Mouse (Mus musculus) lung, embryonic 14.5 days (tissue): ENCODE data around the gene B4galt1. TPM values are rescaled to one million over a fixed set of nuclear protein-coding genes. Genes with fewer than 3 reads are reported as not detected.

Experiments used
- ATAC-seq: fragments of 200-750 bp; cut with Nextera tagmentation; 2 replicates; pipeline ENCODE4 v1.8.0; 2017; ENCODE audit warnings: mild to moderate bottlenecking, moderate TSS enrichment, moderate library complexity; ENCODE audit not compliant: insufficient read depth
- DNase-seq: peaks from one replicate; pipeline ENCODE4 v3.0.0-alpha.2; 2015
- H3K27ac ChIP-seq: fragments of 300-500 bp; sonication (generic); 2 replicates; pipeline ENCODE4 v1.5.1; 2014; ENCODE audit warnings: low read depth, mild to moderate bottlenecking, moderate library complexity
- H3K27me3 ChIP-seq: fragments of 300-500 bp; sonication (generic); 2 replicates; pipeline ENCODE4 v1.6.1; 2014; ENCODE audit warnings: low read length, control low read depth; ENCODE audit not compliant: insufficient read depth
- H3K36me3 ChIP-seq: fragments of 300-500 bp; sonication (generic); 2 replicates; pipeline ENCODE4 v1.6.1; 2014; ENCODE audit warnings: control low read depth; ENCODE audit not compliant: insufficient read depth
- H3K4me1 ChIP-seq: fragments of 300-500 bp; sonication (generic); 2 replicates; pipeline ENCODE4 v1.6.1; 2014; ENCODE audit warnings: antibody characterized with exemption, control low read depth; ENCODE audit not compliant: insufficient read depth
- H3K4me2 ChIP-seq: fragments of 300-500 bp; sonication (generic); 2 replicates; pipeline ENCODE4 v1.6.1; 2014; ENCODE audit warnings: mild to moderate bottlenecking
- H3K4me3 ChIP-seq: fragments of 300-500 bp; sonication (generic); 2 replicates; pipeline ENCODE4 v1.5.1; 2014; ENCODE audit warnings: low read depth, low read length
- H3K9ac ChIP-seq: fragments of 300-500 bp; sonication (generic); 2 replicates; pipeline ENCODE4 v1.6.1; 2014
- H3K9me3 ChIP-seq: fragments of 300-500 bp; sonication (generic); 2 replicates; pipeline ENCODE4 v1.6.1; 2016; ENCODE audit warnings: low read depth, low read length, control low read depth
- CTCF ChIP-seq: IDR thresholded peaks from 2 replicates; pipeline ENCODE4 v1.5.1; 2016; ENCODE audit warnings: antibody characterized with exemption, low read depth
- WGBS: fragments of 180-500 bp; shearing (Covaris S2); extraction: QIAGEN DNeasy Blood & Tissue Kit; methylation state at CpG from one replicate; pipeline ENCODE4 v1.1.7; 2014; 5-methylcytosine and 5-hydroxymethylcytosine counted together
- polyA plus RNA-seq: library from polyadenylated mRNA; unstranded; fragments of >200 nt; fragmentation: Nextera tagmentation; extraction: Ambion mirVana; gene quantifications from 2 replicates; pipeline ENCODE4 v1.2.1, GENCODE M21; 2014

Gene B4galt1
- polyA plus RNA-seq, 1 experiment from 2014 or later: 66.5 TPM

GRCm38 (mm10) chr4:40883200-40883599, 29.4 kb upstream of the B4galt1 start:
- ATAC-seq: no peak
- Histone ChIP-seq H3K4me1 (no peaks in the 10 kb centered on the region), H3K36me3 (no peaks in the 10 kb centered on the region), H3K9ac (no peak overlapping the region), H3K9me3 (no peaks in the 10 kb centered on the region), H3K27me3 (no peaks in the 10 kb centered on the region), H3K4me3 (no peak overlapping the region), H3K27ac (no peak overlapping the region), H3K4me2 (no peak overlapping the region)
- no peak for TF ChIP-seq CTCF
- WGBS: 78% methylated on average over 10 of the region's 10 CpGs
- no peak for DNase-seq

GRCm38 (mm10) chr4:40877528-40877927, 23.7 kb upstream of the B4galt1 start:
- Histone ChIP-seq H3K27ac (peak overlapping the region; percentile 79), H3K36me3 (no peaks in the 10 kb centered on the region), H3K4me2 (peak overlapping the region; percentile 52), H3K9me3 (no peaks in the 10 kb centered on the region), H3K9ac (no peak overlapping the region), H3K4me3 (no peak overlapping the region), H3K4me1 (peaks cover 30% of the 10 kb centered on the region), H3K27me3 (no peaks in the 10 kb centered on the region)
- no peak for TF ChIP-seq CTCF
- peak; percentile 22; the same call in 1 of the 2 replicates for ATAC-seq
- 50% methylated on average over 5 of the region's 5 CpGs for WGBS
- no peak for DNase-seq

DNA sequence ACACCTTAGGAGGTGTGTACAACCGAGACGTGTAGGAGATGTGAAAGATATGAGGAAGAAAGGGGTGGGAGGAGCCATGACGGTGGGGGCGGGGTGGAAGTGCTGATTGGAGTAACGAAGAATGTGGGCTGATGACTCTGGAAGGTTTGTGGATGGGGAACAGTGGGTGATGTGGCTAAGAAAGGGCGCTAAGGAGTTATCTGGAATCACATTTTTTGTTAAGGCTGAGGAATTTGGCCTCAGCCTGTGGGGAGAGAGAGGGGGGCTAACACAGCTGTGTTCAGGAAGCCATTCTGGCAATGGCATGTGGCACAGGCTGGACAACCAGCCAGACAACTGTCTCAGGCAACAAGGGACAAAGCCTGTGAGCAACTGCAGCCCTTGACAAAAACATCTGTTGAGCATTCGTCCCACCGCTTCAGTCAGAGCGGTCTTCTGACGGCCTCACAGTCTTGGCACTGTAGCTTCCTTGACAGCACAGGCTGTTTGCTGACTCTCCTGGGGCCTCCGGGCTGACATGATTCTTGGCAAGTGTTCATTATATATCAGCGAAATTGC, 23.1 kb upstream of the B4galt1 start:
- peak overlapping the region; percentile 12; the same call in 1 of the 2 replicates for H3K4me3 ChIP-seq
- H3K27me3 ChIP-seq: no peaks in the 10 kb centered on the region
- peak overlapping the region; percentile 52 for H3K4me2 ChIP-seq
- H3K4me1 ChIP-seq: peaks cover 30% of the 10 kb centered on the region
- 10% methylated on average over 12 of the region's 12 CpGs for WGBS
- H3K27ac ChIP-seq: peak overlapping the region; percentile 79
- no peak for TF ChIP-seq CTCF
- H3K9ac ChIP-seq: peak overlapping the region; percentile 6; the same call in 1 of the 2 replicates
- ATAC-seq: peak; percentile 94
- H3K36me3 ChIP-seq: no peaks in the 10 kb centered on the region
- H3K9me3 ChIP-seq: no peaks in the 10 kb centered on the region
- DNase-seq: peak; percentile 92

DNA sequence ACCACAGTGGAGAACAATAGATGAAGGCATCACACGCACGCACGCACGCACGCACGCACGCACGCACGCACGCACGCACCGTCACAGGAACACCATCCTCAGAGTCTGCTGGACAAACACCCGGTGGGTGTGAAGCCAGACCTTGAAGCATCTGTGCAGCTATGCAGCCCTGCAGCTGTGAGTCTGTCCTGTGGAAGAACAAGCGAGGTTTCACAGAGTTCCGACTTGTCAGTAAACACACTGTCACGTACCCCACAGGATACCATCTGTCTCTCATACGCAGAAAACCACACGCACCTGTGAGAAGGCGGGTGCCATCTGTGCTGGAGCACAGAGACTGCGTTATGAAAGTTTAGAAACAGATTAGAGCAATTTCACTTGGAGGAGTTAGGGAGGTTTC, 22.0 kb upstream of the B4galt1 start:
- Histone ChIP-seq H3K9ac (no peak overlapping the region), H3K27me3 (no peaks in the 10 kb centered on the region), H3K36me3 (no peaks in the 10 kb centered on the region), H3K4me2 (no peak overlapping the region), H3K4me3 (no peak overlapping the region), H3K4me1 (peaks cover 30% of the 10 kb centered on the region), H3K9me3 (no peaks in the 10 kb centered on the region), H3K27ac (no peak overlapping the region)
- ATAC-seq (no peak), DNase-seq (no peak)
- TF ChIP-seq CTCF: no peak
- WGBS: 67% methylated on average over 20 of the region's 20 CpGs

- H3K27me3 ChIP-seq: no peaks in the 10 kb centered on the region
- 76% methylated on average over 5 of the region's 5 CpGs for WGBS
- no peak overlapping the region for H3K4me2 ChIP-seq
- TF ChIP-seq CTCF: no peak
- no peak overlapping the region for H3K27ac ChIP-seq
- H3K4me3 ChIP-seq: no peak overlapping the region
- no peak for DNase-seq
- no peak for ATAC-seq
- no peaks in the 10 kb centered on the region for H3K9me3 ChIP-seq
- H3K9ac ChIP-seq: no peak overlapping the region
- no peaks in the 10 kb centered on the region for H3K36me3 ChIP-seq
- H3K4me1 ChIP-seq: peaks cover 30% of the 10 kb centered on the region
Measured at GRCm38 (mm10) chr4:40874794-40875552, 21.2 kb upstream of the B4galt1 start.

DNA sequence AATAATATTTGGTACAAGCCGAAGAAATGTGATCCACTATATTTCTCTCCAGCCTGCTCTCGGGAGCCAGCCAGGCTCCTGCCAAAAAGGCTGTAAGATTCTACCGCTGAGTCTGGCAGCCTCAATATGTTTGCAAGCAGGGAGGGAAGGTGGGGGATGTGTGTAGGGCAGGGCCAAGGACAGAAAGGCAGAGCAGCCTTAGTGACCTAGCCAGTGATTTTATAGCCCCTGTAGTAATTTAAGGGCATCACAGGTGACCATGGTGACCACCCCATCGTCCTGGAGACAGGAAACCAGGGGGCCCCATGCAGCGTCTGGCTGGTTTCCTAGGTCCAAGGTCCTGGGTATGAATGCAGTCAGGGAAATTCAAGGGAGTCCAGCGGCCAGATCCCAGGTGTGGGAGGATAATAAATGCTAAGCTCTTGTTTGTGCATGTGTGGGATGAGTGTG, 20.4 kb upstream of the B4galt1 start:
- no peak for TF ChIP-seq CTCF
- H3K4me3 ChIP-seq: no peak overlapping the region
- ATAC-seq (no peak), DNase-seq (peak; percentile 75)
- peaks cover 30% of the 10 kb centered on the region for H3K4me1 ChIP-seq
- H3K27ac ChIP-seq: peak overlapping the region; percentile 68; the same call in 1 of the 2 replicates
- no peaks in the 10 kb centered on the region for H3K27me3 ChIP-seq
- H3K36me3 ChIP-seq: no peaks in the 10 kb centered on the region
- no peaks in the 10 kb centered on the region for H3K9me3 ChIP-seq
- no peak overlapping the region for H3K4me2 ChIP-seq
- H3K9ac ChIP-seq: no peak overlapping the region
- 27% methylated on average over 6 of the region's 6 CpGs for WGBS

- 71% methylated on average over 2 of the region's 2 CpGs for WGBS
- no peaks in the 10 kb centered on the region for H3K27me3 ChIP-seq
- TF ChIP-seq CTCF: no peak
- no peak overlapping the region for H3K4me3 ChIP-seq
- DNase-seq (no peak), ATAC-seq (no peak)
- no peak overlapping the region for H3K9ac ChIP-seq
- peak overlapping the region; percentile 68 for H3K27ac ChIP-seq
- H3K4me1 ChIP-seq: peaks cover 30% of the 10 kb centered on the region
- no peak overlapping the region for H3K4me2 ChIP-seq
- no peaks in the 10 kb centered on the region for H3K9me3 ChIP-seq
- H3K36me3 ChIP-seq: no peaks in the 10 kb centered on the region
Measured at GRCm38 (mm10) chr4:40873320-40873719, 19.5 kb upstream of the B4galt1 start.
